Mouse (Mus musculus): Measurements from ENCODE around the gene Trmt2b. TPM values are rescaled to one million over a fixed set of nuclear protein-coding genes. Genes with fewer than 3 reads are reported as not detected.
A peak's percentile ranks its signal among the peaks of the same experiment; 100 is the strongest.
"Not testable (repeated sequence)": the region's sequence is repeated elsewhere in the genome, so short reads cannot be mapped to it uniquely, and the experiment has no call there.

Gene Trmt2b
- total RNA-seq (2021): 10 to 100 TPM in 1 of 2 experiments, 1 to 10 TPM in 1; 9.0 to 12.7 TPM
- long read RNA-seq, experiment 1, transcript Trmt2b-202 (13 exons, 3,119 nt): major isoform, 20 of 25 reads
- long read RNA-seq, experiment 1, partial matches to known transcripts: 2 of 25 reads
- long read RNA-seq, experiment 1, other reads (novel, unspliced or antisense): 2 of 25 reads
- long read RNA-seq, experiment 2, transcript Trmt2b-202 (13 exons, 3,119 nt): major isoform, 20 of 26 reads
- long read RNA-seq, experiment 2, partial matches to known transcripts: 3 of 26 reads
- long read RNA-seq, experiment 2, other reads (novel, unspliced or antisense): 3 of 26 reads

- no peak for TF ChIP-seq CTCF (IDR thresholded peaks at IDR 0.05)
- Histone ChIP-seq H3K27ac (peak within 1 kb of the TSS; percentile 84), H3K4me3 (peak within 1 kb of the TSS; percentile 69)
- intact Hi-C loops (cut with DNase I): loop anchor here (10.0 kb wide), 1 partner anchor 212 kb away; no protein-coding TSS in a partner anchor
- DNase-seq: peak; percentile 76
Observed at GRCm38 (mm10) chrX:134276275-134277160, at the start of gene Trmt2b. TSS of gene Trmt2b (minus strand) at chrX:134276984.

- H3K4me3 ChIP-seq: no peak overlapping the region
- no peak for DNase-seq
- peak; percentile 65 for TF ChIP-seq CTCF (IDR thresholded peaks at IDR 0.05)
- no peak overlapping the region for H3K27ac ChIP-seq
- intact Hi-C loops (cut with DNase I): no loop called here
Observed at GRCm38 (mm10) chrX:134319153-134319932, 42.6 kb upstream of the Trmt2b start.

GRCm38 (mm10) chrX:134311193-134311592 lies 34.4 kb upstream of the Trmt2b start:
- H3K27ac ChIP-seq; intact Hi-C loops (cut with DNase I); DNase-seq; H3K4me3 ChIP-seq: not testable (repeated sequence)

- Histone ChIP-seq H3K4me3 (peak overlapping the region; percentile 68), H3K27ac (peak overlapping the region; percentile 86)
- no peak for TF ChIP-seq CTCF (IDR thresholded peaks at IDR 0.05)
- intact Hi-C loops (cut with DNase I): no loop called here
- DNase-seq: no peak
Observed at GRCm38 (mm10) chrX:134308275-134308634, 31.5 kb upstream of the Trmt2b start.

GRCm38 (mm10) chrX:134307534-134308274 lies 30.9 kb upstream of the Trmt2b start, which contains the start of gene Cenpi:
TSS of gene Cenpi (plus strand) at chrX:134308084.
- TF ChIP-seq CTCF (IDR thresholded peaks at IDR 0.05): peak; percentile 17; the same call in 1 of the 2 replicates
- intact Hi-C loops (cut with DNase I): no loop called here
- Histone ChIP-seq H3K27ac (peak within 1 kb of the TSS; percentile 86), H3K4me3 (peak within 1 kb of the TSS; percentile 68)
- DNase-seq: peak; percentile 90

- TF ChIP-seq CTCF (IDR thresholded peaks at IDR 0.05): no peak
Observed at GRCm38 (mm10) chrX:134303287-134303686, 26.5 kb upstream of the Trmt2b start.

GRCm38 (mm10) chrX:134300219-134300618 lies 23.4 kb upstream of the Trmt2b start:
- Histone ChIP-seq H3K27ac (no peak overlapping the region), H3K4me3 (no peak overlapping the region)
- intact Hi-C loops (cut with DNase I): no loop called here
- TF ChIP-seq CTCF (IDR thresholded peaks at IDR 0.05): no peak
- DNase-seq: no peak

More at GRCm38 (mm10) chrX:134303287-134303686, 26.5 kb upstream of the Trmt2b start:
- intact Hi-C loops (cut with DNase I): no loop called here
- Histone ChIP-seq H3K27ac (no peak overlapping the region), H3K4me3 (no peak overlapping the region)
- DNase-seq: no peak

GRCm38 (mm10) chrX:134297195-134297594 lies 20.4 kb upstream of the Trmt2b start:
- intact Hi-C loops (cut with DNase I): loop anchor here (10.0 kb wide), 1 partner anchor 48 kb away; no protein-coding TSS in a partner anchor
- no peak for TF ChIP-seq CTCF (IDR thresholded peaks at IDR 0.05)
- no peak for DNase-seq
- no peak overlapping the region for H3K27ac ChIP-seq
- peak overlapping the region; percentile 60; the same call in 1 of the 2 replicates for H3K4me3 ChIP-seq

- TF ChIP-seq CTCF (IDR thresholded peaks at IDR 0.05): no peak
- intact Hi-C loops (cut with DNase I): loop anchor here (10.0 kb wide), 1 partner anchor 48 kb away; no protein-coding TSS in a partner anchor
- no peak for DNase-seq
- H3K4me3 ChIP-seq: peak overlapping the region; percentile 60
- H3K27ac ChIP-seq: no peak overlapping the region
Observed at GRCm38 (mm10) chrX:134296737-134297136, 20.0 kb upstream of the Trmt2b start.

GRCm38 (mm10) chrX:134296301-134296700 lies 19.5 kb upstream of the Trmt2b start:
- TF ChIP-seq CTCF (IDR thresholded peaks at IDR 0.05): no peak
- Histone ChIP-seq H3K27ac (no peak overlapping the region), H3K4me3 (peak overlapping the region; percentile 60)
- intact Hi-C loops (cut with DNase I): loop anchor here (10.0 kb wide), 1 partner anchor 48 kb away; no protein-coding TSS in a partner anchor
- peak; percentile 19 for DNase-seq

- Histone ChIP-seq H3K27ac (no peak overlapping the region), H3K4me3 (no peak overlapping the region)
- TF ChIP-seq CTCF (IDR thresholded peaks at IDR 0.05): no peak
- DNase-seq: no peak
- intact Hi-C loops (cut with DNase I): no loop called here
Observed at GRCm38 (mm10) chrX:134287305-134287704, 10.5 kb upstream of the Trmt2b start.

All from gastrocnemius, adult 2 months (tissue).